Mouse (Mus musculus) brain, embryonic 14.5 days (tissue): ENCODE data around the gene Syt8.

Experiments
- CTCF ChIP-seq: fragments of 200-500 bp; IDR thresholded peaks from 2 replicates; pipeline ENCODE4 v1.5.1; 2012; ENCODE audit warnings: inconsistent platforms, mild to moderate bottlenecking, moderate library complexity, borderline replicate concordance; ENCODE audit not compliant: insufficient read depth, insufficient read length; ENCODE audit errors: extremely low read depth
- POLR2A ChIP-seq: fragments of 200-500 bp; IDR thresholded peaks from 2 replicates; pipeline ENCODE4 v1.6.1; 2012; ENCODE audit warnings: mild to moderate bottlenecking, inconsistent platforms, borderline replicate concordance; ENCODE audit not compliant: poor library complexity, insufficient read depth, insufficient read length, severe bottlenecking; ENCODE audit errors: extremely low read depth

DNA sequence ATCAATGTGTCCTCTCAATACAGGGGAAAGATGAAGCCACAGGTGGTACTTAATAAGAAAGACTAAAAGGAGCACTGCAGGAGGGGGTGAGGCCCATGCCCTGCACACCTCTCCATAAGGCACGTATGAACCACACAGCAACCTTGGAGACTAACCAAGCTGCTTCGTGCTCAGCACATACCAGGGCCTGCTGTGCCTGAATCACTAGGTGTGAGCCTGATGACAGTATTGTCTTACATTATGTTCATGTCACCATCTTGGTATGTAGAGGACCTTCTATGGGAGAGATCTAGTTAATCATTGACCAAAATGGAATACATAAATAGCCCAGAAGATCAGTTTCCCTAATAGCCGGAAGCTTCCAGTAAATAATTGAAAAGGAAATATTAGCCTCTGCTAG is 25.0 kb upstream of the Syt8 start:
- no peak for TF ChIP-seq CTCF
- TF ChIP-seq POLR2A, result no peak
